Mouse (Mus musculus): ENCODE measurements around the gene Grn.

Gene Grn

GRCm38 (mm10) chr11:102441434-102441833, 11.3 kb downstream of the Grn start:
- DNase-seq (ENCODE audit: low read depth, low spot score), result no peak

- no peak for DNase-seq (ENCODE audit: low read depth, low spot score)
These were observed 12.0 kb downstream of the Grn start for GRCm38 (mm10) chr11:102442089-102442488.

- no peak for DNase-seq (ENCODE audit: low read depth, low spot score)
These were observed 13.6 kb downstream of the Grn start for GRCm38 (mm10) chr11:102443740-102444139.

GRCm38 (mm10) chr11:102444321-102444720, 14.2 kb downstream of the Grn start:
- no peak for DNase-seq (ENCODE audit: low read depth, low spot score)

- DNase-seq (ENCODE audit: low read depth, low spot score), result no peak
These were observed 14.7 kb downstream of the Grn start for GRCm38 (mm10) chr11:102444781-102445180.

GRCm38 (mm10) chr11:102445264-102445890, 15.3 kb downstream of the Grn start:
- DNase-seq (ENCODE audit: low read depth, low spot score), result no peak

GRCm38 (mm10) chr11:102445891-102446361, 15.8 kb downstream of the Grn start:
- DNase-seq (ENCODE audit: low read depth, low spot score), result no peak

GRCm38 (mm10) chr11:102446581-102447461, 16.7 kb downstream of the Grn start:
- DNase-seq (ENCODE audit: low read depth, low spot score), result no peak

GRCm38 (mm10) chr11:102447497-102447896, 17.4 kb downstream of the Grn start, which contains the start of gene Fam171a2:
Gene Fam171a2 (minus strand): TSS chr11:102447682.
- DNase-seq (ENCODE audit: low read depth, low spot score), result peak; percentile 63

GRCm38 (mm10) chr11:102448327-102448726, 18.2 kb downstream of the Grn start:
- DNase-seq (ENCODE audit: low read depth, low spot score), result no peak

GRCm38 (mm10) chr11:102449043-102450008, 19.2 kb downstream of the Grn start:
- DNase-seq (ENCODE audit: low read depth, low spot score), result no peak

- no peak for DNase-seq (ENCODE audit: low read depth, low spot score)
These were observed 23.0 kb downstream of the Grn start for GRCm38 (mm10) chr11:102453131-102453530.

- DNase-seq (ENCODE audit: low read depth, low spot score), result peak; percentile 94
These were observed 25.8 kb downstream of the Grn start for GRCm38 (mm10) chr11:102455740-102456396.

- no peak for DNase-seq (ENCODE audit: low read depth, low spot score)
These were observed 30.4 kb downstream of the Grn start for GRCm38 (mm10) chr11:102460541-102460940.

GRCm38 (mm10) chr11:102461764-102462163, 31.6 kb downstream of the Grn start:
- no peak for DNase-seq (ENCODE audit: low read depth, low spot score)

- DNase-seq (ENCODE audit: low read depth, low spot score), result no peak
These were observed 34.8 kb downstream of the Grn start for GRCm38 (mm10) chr11:102464901-102465300.

- peak; percentile 99 for DNase-seq (ENCODE audit: low read depth, low spot score)
These were observed 35.8 kb downstream of the Grn start for GRCm38 (mm10) chr11:102465713-102466436.

- peak; percentile 100 for DNase-seq (ENCODE audit: low read depth, low spot score)
These were observed 37.0 kb downstream of the Grn start for GRCm38 (mm10) chr11:102467041-102467631.

- DNase-seq (ENCODE audit: low read depth, low spot score), result no peak
These were observed 39.7 kb downstream of the Grn start, which contains the start of gene Itga2b for GRCm38 (mm10) chr11:102469648-102470357. Gene Itga2b (minus strand): TSS chr11:102470122.

Measured in 3T3-L1 (cell line).